Mouse (Mus musculus): ENCODE data around the gene Ctsa. TPM values are rescaled to one million over a fixed set of nuclear protein-coding genes. Genes with fewer than 3 reads are reported as not detected.

Gene Ctsa
- 120 and 175 TPM in 2 replicates for polyA plus RNA-seq (2015; fragmentation: Nextera tagmentation; extraction: Ambion mirVana)

GRCm38 (mm10) chr2:164832748-164833301 lies at the start of gene Ctsa:
Gene Ctsa (plus strand): TSS chr2:164832873.

GRCm38 (mm10) chr2:164785481-164786387 lies 46.9 kb upstream of the Ctsa start, which contains the start of gene Snx21:
Gene Snx21 (plus strand): TSS chr2:164785823.

GRCm38 (mm10) chr2:164804533-164805331 lies 27.9 kb upstream of the Ctsa start, which contains the start of the genes Acot8 and Zswim3:
Gene Acot8 (minus strand): TSS chr2:164804882.
Gene Zswim3 (plus strand): TSS chr2:164805098.

GRCm38 (mm10) chr2:164822636-164823165 lies 10.0 kb upstream of the Ctsa start, which contains the start of gene Zswim1:
Gene Zswim1 (plus strand): TSS chr2:164822686.

GRCm38 (mm10) chr2:164828437-164828836 lies 4.2 kb upstream of the Ctsa start, which contains the start of gene Spata25:
Gene Spata25 (minus strand): TSS chr2:164828537.

GRCm38 (mm10) chr2:164833314-164833959 lies 764 bp downstream of the Ctsa start, which contains the start of gene Neurl2:
Gene Neurl2 (minus strand): TSS chr2:164833456.

GRCm38 (mm10) chr2:164857101-164857821 lies 24.6 kb downstream of the Ctsa start, which contains the start of gene Pltp:
Gene Pltp (minus strand): TSS chr2:164857711.

GRCm38 (mm10) chr2:164879228-164879567 lies 46.5 kb downstream of the Ctsa start, which contains the start of gene Pcif1:
Gene Pcif1 (plus strand): TSS chr2:164879304.

Other genes starting within 250 kb of the Ctsa start
- gene Wfdc6a, start 247.4 kb upstream of the Ctsa start, polyA plus RNA-seq (2015; fragmentation: Nextera tagmentation; extraction: Ambion mirVana), result 2.2 TPM in 2 replicates
- 0.18 TPM in 1 of 2 replicates, not detected in the other for gene Eppin, start 239.3 kb upstream of the Ctsa start, polyA plus RNA-seq (2015; fragmentation: Nextera tagmentation; extraction: Ambion mirVana)
- not detected in 2 replicates for gene Wfdc6b, start 219.4 kb upstream of the Ctsa start, polyA plus RNA-seq (2015; fragmentation: Nextera tagmentation; extraction: Ambion mirVana)
- gene Wfdc8, start 219.2 kb upstream of the Ctsa start, polyA plus RNA-seq (2015; fragmentation: Nextera tagmentation; extraction: Ambion mirVana), result 0.26 TPM in 1 of 2 replicates, not detected in the other
- not detected in 2 replicates for gene Wfdc16, start 194.1 kb upstream of the Ctsa start, polyA plus RNA-seq (2015; fragmentation: Nextera tagmentation; extraction: Ambion mirVana)
- gene Wfdc10, start 176.8 kb upstream of the Ctsa start, polyA plus RNA-seq (2015; fragmentation: Nextera tagmentation; extraction: Ambion mirVana), result 0.33 TPM in 1 of 2 replicates, not detected in the other
- gene Wfdc9, start 176.3 kb upstream of the Ctsa start, polyA plus RNA-seq (2015; fragmentation: Nextera tagmentation; extraction: Ambion mirVana), result not detected in 2 replicates
- gene Wfdc11, start 158.8 kb upstream of the Ctsa start, polyA plus RNA-seq (2015; fragmentation: Nextera tagmentation; extraction: Ambion mirVana), result not detected in 2 replicates
- 0.21 and 0.61 TPM in 2 replicates for gene Wfdc13, start 147.8 kb upstream of the Ctsa start, polyA plus RNA-seq (2015; fragmentation: Nextera tagmentation; extraction: Ambion mirVana)
- gene Spint4, start 134.4 kb upstream of the Ctsa start, polyA plus RNA-seq (2015; fragmentation: Nextera tagmentation; extraction: Ambion mirVana), result not detected in 2 replicates
- gene Spint5, start 117.6 kb upstream of the Ctsa start, polyA plus RNA-seq (2015; fragmentation: Nextera tagmentation; extraction: Ambion mirVana), result not detected in 2 replicates
- 0.30 and 0.70 TPM in 2 replicates for gene Wfdc3, start 86.9 kb upstream of the Ctsa start, polyA plus RNA-seq (2015; fragmentation: Nextera tagmentation; extraction: Ambion mirVana)
- gene Dnttip1, start 86.9 kb upstream of the Ctsa start, polyA plus RNA-seq (2015; fragmentation: Nextera tagmentation; extraction: Ambion mirVana), result 52.3 and 62.8 TPM in 2 replicates
- 79.0 and 81.0 TPM in 2 replicates for gene Ube2c, start 63.0 kb upstream of the Ctsa start, polyA plus RNA-seq (2015; fragmentation: Nextera tagmentation; extraction: Ambion mirVana)
- gene Tnnc2, start 52.9 kb upstream of the Ctsa start, polyA plus RNA-seq (2015; fragmentation: Nextera tagmentation; extraction: Ambion mirVana), result 19.4 and 89.9 TPM in 2 replicates
- gene Snx21, start 47.0 kb upstream of the Ctsa start, polyA plus RNA-seq (2015; fragmentation: Nextera tagmentation; extraction: Ambion mirVana), result 34.8 and 51.2 TPM in 2 replicates
- gene Acot8, start 28.0 kb upstream of the Ctsa start, polyA plus RNA-seq (2015; fragmentation: Nextera tagmentation; extraction: Ambion mirVana), result 15.9 and 18.7 TPM in 2 replicates
- 4.1 and 4.6 TPM in 2 replicates for gene Zswim3, start 27.8 kb upstream of the Ctsa start, polyA plus RNA-seq (2015; fragmentation: Nextera tagmentation; extraction: Ambion mirVana)
- gene Zswim1, start 10.2 kb upstream of the Ctsa start, polyA plus RNA-seq (2015; fragmentation: Nextera tagmentation; extraction: Ambion mirVana), result 7.9 and 12.0 TPM in 2 replicates
- not detected in 2 replicates for gene Spata25, start 4.3 kb upstream of the Ctsa start, polyA plus RNA-seq (2015; fragmentation: Nextera tagmentation; extraction: Ambion mirVana)
- 6.9 and 7.3 TPM in 2 replicates for gene Neurl2, start 583 bp downstream of the Ctsa start, polyA plus RNA-seq (2015; fragmentation: Nextera tagmentation; extraction: Ambion mirVana)
- 15.2 and 19.5 TPM in 2 replicates for gene Pltp, start 24.8 kb downstream of the Ctsa start, polyA plus RNA-seq (2015; fragmentation: Nextera tagmentation; extraction: Ambion mirVana)
- gene Pcif1, start 46.4 kb downstream of the Ctsa start, polyA plus RNA-seq (2015; fragmentation: Nextera tagmentation; extraction: Ambion mirVana), result 65.8 and 77.0 TPM in 2 replicates
- gene Zfp335, start 78.9 kb downstream of the Ctsa start, polyA plus RNA-seq (2015; fragmentation: Nextera tagmentation; extraction: Ambion mirVana), result 5.2 and 6.4 TPM in 2 replicates
- gene Mmp9, start 107.9 kb downstream of the Ctsa start, polyA plus RNA-seq (2015; fragmentation: Nextera tagmentation; extraction: Ambion mirVana), result 1.8 and 2.3 TPM in 2 replicates
- 1.0 and 2.0 TPM in 2 replicates for gene Slc12a5, start 127.9 kb downstream of the Ctsa start, polyA plus RNA-seq (2015; fragmentation: Nextera tagmentation; extraction: Ambion mirVana)
- 23.1 and 27.8 TPM in 2 replicates for gene Ncoa5, start 202.0 kb downstream of the Ctsa start, polyA plus RNA-seq (2015; fragmentation: Nextera tagmentation; extraction: Ambion mirVana)
- gene Cd40, start 222.8 kb downstream of the Ctsa start, polyA plus RNA-seq (2015; fragmentation: Nextera tagmentation; extraction: Ambion mirVana), result 13.0 and 21.6 TPM in 2 replicates